Mouse (Mus musculus) embryonic facial prominence, embryonic 11.5 days (tissue): Measurements from ENCODE around the gene Cyp2c55. TPM values are rescaled to one million over a fixed set of nuclear protein-coding genes. Genes with fewer than 3 reads are reported as not detected.

Source experiments
- ATAC-seq: fragments of 200-750 bp; cut with Nextera tagmentation; replicated peaks from 2 replicates; pipeline ENCODE4 v1.8.0; 2017; ENCODE audit warnings: low read depth; ENCODE audit not compliant: insufficient number of reproducible peaks, low FRiP score, low TSS enrichment
- DNase-seq: peaks from one replicate; pipeline ENCODE4 v3.0.0-alpha.2; 2015; ENCODE audit warnings: low spot score
- H3K27ac ChIP-seq: fragments of 300-500 bp; sonication (generic); replicated peaks from 2 replicates; pipeline ENCODE4 v1.5.1; 2014; ENCODE audit warnings: mild to moderate bottlenecking, low read depth, low read length, control low read depth
- H3K27me3 ChIP-seq: fragments of 300-500 bp; sonication (generic); 2 replicates; pipeline ENCODE4 v1.6.1; 2014; ENCODE audit warnings: mild to moderate bottlenecking, low read length, moderate library complexity, mixed read lengths; ENCODE audit not compliant: control insufficient read depth, insufficient read depth
- H3K36me3 ChIP-seq: fragments of 300-500 bp; sonication (generic); replicated peaks from 2 replicates; pipeline ENCODE4 v1.6.1; 2014; ENCODE audit warnings: low read depth, mild to moderate bottlenecking, low read length, moderate library complexity, mixed read lengths; ENCODE audit not compliant: control insufficient read depth, insufficient read depth
- H3K4me1 ChIP-seq: fragments of 300-500 bp; sonication (generic); 2 replicates; pipeline ENCODE4 v1.6.1; 2014; ENCODE audit warnings: low read length, mixed read lengths; ENCODE audit not compliant: control insufficient read depth, insufficient read depth
- H3K4me2 ChIP-seq: fragments of 300-500 bp; sonication (generic); 2 replicates; pipeline ENCODE4 v1.6.1; 2014; ENCODE audit warnings: low read depth, mild to moderate bottlenecking, control low read depth, low read length, moderate library complexity
- H3K4me3 ChIP-seq: fragments of 300-500 bp; sonication (generic); 2 replicates; pipeline ENCODE4 v1.5.1; 2014; ENCODE audit warnings: low read depth, low read length, control low read depth
- H3K9ac ChIP-seq: fragments of 300-500 bp; sonication (generic); replicated peaks from 2 replicates; pipeline ENCODE4 v1.6.1; 2014; ENCODE audit warnings: mild to moderate bottlenecking, control low read depth, low read length
- H3K9me3 ChIP-seq: fragments of 300-500 bp; sonication (generic); replicated peaks from 2 replicates; pipeline ENCODE4 v1.6.1; 2016; ENCODE audit warnings: mild to moderate bottlenecking, low read length, inconsistent platforms, mixed read lengths; ENCODE audit not compliant: control insufficient read depth
- WGBS: fragments of 180-500 bp; shearing (Covaris S2); extraction: QIAGEN DNeasy Blood & Tissue Kit; methylation state at CpG from one replicate; pipeline ENCODE4 v1.1.7; 2014; 5-methylcytosine and 5-hydroxymethylcytosine counted together
- polyA plus RNA-seq: library from polyadenylated mRNA; unstranded; fragments of >200 nt; fragmentation: Nextera tagmentation; extraction: Ambion mirVana; gene quantifications from 2 replicates; pipeline ENCODE4 v1.2.1, GENCODE M21; 2014

The Cyp2c55 gene
- polyA plus RNA-seq: not detected in 2 replicates

- Histone ChIP-seq H3K36me3 (no peaks in the 10 kb centered on the region), H3K27me3 (no peaks in the 10 kb centered on the region), H3K4me1 (no peaks in the 10 kb centered on the region), H3K4me2 (no peak within 1 kb of the TSS), H3K4me3 (no peak within 1 kb of the TSS), H3K9me3 (no peaks in the 10 kb centered on the region), H3K27ac (no peak within 1 kb of the TSS), H3K9ac (no peak within 1 kb of the TSS)
- DNase-seq (no peak), ATAC-seq (no peak)
These were observed at the start of gene Cyp2c55 for GRCm38 (mm10) chr19:39006715-39007114. Cyp2c55 (plus strand) TSS chr19:39007019.

GRCm38 (mm10) chr19:38970741-38971140 lies 36.1 kb upstream of the Cyp2c55 start:
- ATAC-seq (no peak), DNase-seq (no peak)
- no peaks in the 10 kb centered on the region for H3K4me1 ChIP-seq
- 91% methylated on average over 6 of the region's 6 CpGs for WGBS
- H3K9ac ChIP-seq: no peak overlapping the region
- no peaks in the 10 kb centered on the region; the same call in 1 of the 2 replicates for H3K36me3 ChIP-seq
- H3K4me3 ChIP-seq: no peak overlapping the region
- H3K9me3 ChIP-seq: no peaks in the 10 kb centered on the region
- H3K27ac ChIP-seq: no peak overlapping the region
- H3K4me2 ChIP-seq: no peak overlapping the region
- no peaks in the 10 kb centered on the region for H3K27me3 ChIP-seq

DNA sequence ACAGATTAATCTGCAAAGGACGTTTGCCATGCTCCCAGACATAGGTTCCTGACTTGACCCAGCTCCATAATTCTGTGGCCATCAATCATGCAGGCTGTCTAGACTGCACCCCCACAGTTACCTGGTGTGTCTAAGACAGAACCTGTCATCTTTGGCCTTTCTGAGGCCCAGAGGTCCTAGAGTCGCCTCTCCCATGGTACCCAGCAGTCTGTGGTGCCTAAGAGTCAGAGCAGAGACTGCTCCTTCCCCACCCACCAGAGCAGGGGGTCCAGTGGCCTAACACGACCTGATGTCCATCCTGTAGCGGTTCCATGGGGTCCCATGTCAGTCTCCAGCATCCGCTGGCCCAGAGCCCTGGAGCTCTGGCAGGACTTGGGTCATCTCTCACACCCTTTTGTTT lies 34.2 kb upstream of the Cyp2c55 start:
- Histone ChIP-seq H3K4me2 (no peak overlapping the region), H3K9ac (no peak overlapping the region), H3K4me1 (no peaks in the 10 kb centered on the region), H3K9me3 (no peaks in the 10 kb centered on the region), H3K27me3 (no peaks in the 10 kb centered on the region), H3K36me3 (no peaks in the 10 kb centered on the region; the same call in 1 of the 2 replicates), H3K4me3 (no peak overlapping the region), H3K27ac (no peak overlapping the region)
- DNase-seq (no peak), ATAC-seq (0 out of 2 replicates have a peak, but pooled peaks have one; percentile 21)
- 82% methylated on average over 5 of the region's 5 CpGs for WGBS

- no peak for DNase-seq
- H3K9ac ChIP-seq: no peak overlapping the region
- H3K4me2 ChIP-seq: no peak overlapping the region
- no peak overlapping the region for H3K4me3 ChIP-seq
- no peaks in the 10 kb centered on the region for H3K27me3 ChIP-seq
- H3K36me3 ChIP-seq: no peaks in the 10 kb centered on the region; the same call in 1 of the 2 replicates
- no peak overlapping the region for H3K27ac ChIP-seq
- no peak for ATAC-seq
- H3K4me1 ChIP-seq: no peaks in the 10 kb centered on the region
- WGBS: 68% methylated on average over 7 of the region's 7 CpGs
- no peaks in the 10 kb centered on the region for H3K9me3 ChIP-seq
These were observed 33.2 kb upstream of the Cyp2c55 start for GRCm38 (mm10) chr19:38973666-38974065.

GRCm38 (mm10) chr19:38976269-38976668 lies 30.6 kb upstream of the Cyp2c55 start:
- Histone ChIP-seq H3K27ac (no peak overlapping the region), H3K4me2 (no peak overlapping the region), H3K9me3 (no peaks in the 10 kb centered on the region), H3K4me3 (no peak overlapping the region), H3K4me1 (no peaks in the 10 kb centered on the region), H3K9ac (no peak overlapping the region), H3K36me3 (no peaks in the 10 kb centered on the region; the same call in 1 of the 2 replicates), H3K27me3 (no peaks in the 10 kb centered on the region)
- ATAC-seq: no peak
- no peak for DNase-seq

- H3K36me3 ChIP-seq: no peaks in the 10 kb centered on the region
- H3K4me3 ChIP-seq: no peak overlapping the region
- H3K27ac ChIP-seq: no peak overlapping the region
- WGBS: 0% methylated on average over 1 of the region's 1 CpGs
- DNase-seq: peak; percentile 80
- no peaks in the 10 kb centered on the region for H3K4me1 ChIP-seq
- H3K9me3 ChIP-seq: no peaks in the 10 kb centered on the region
- H3K9ac ChIP-seq: no peak overlapping the region
- ATAC-seq: no peak
- no peak overlapping the region for H3K4me2 ChIP-seq
- no peaks in the 10 kb centered on the region for H3K27me3 ChIP-seq
These were observed 24.9 kb upstream of the Cyp2c55 start for GRCm38 (mm10) chr19:38981966-38982365.

GRCm38 (mm10) chr19:38998248-38998647 lies 8.6 kb upstream of the Cyp2c55 start:
- Histone ChIP-seq H3K4me2 (no peak overlapping the region), H3K27ac (no peak overlapping the region), H3K4me3 (no peak overlapping the region), H3K4me1 (no peaks in the 10 kb centered on the region), H3K9ac (no peak overlapping the region), H3K9me3 (no peaks in the 10 kb centered on the region), H3K36me3 (no peaks in the 10 kb centered on the region), H3K27me3 (no peaks in the 10 kb centered on the region)
- no peak for DNase-seq
- no peak for ATAC-seq
- 84% methylated on average over 4 of the region's 4 CpGs for WGBS

- Histone ChIP-seq H3K4me2 (no peak overlapping the region), H3K4me3 (no peak overlapping the region)
These were observed 8.1 kb upstream of the Cyp2c55 start for GRCm38 (mm10) chr19:38998676-38999075.

More at GRCm38 (mm10) chr19:38998676-38999075, 8.1 kb upstream of the Cyp2c55 start:
- H3K27me3 ChIP-seq: no peaks in the 10 kb centered on the region
- no peaks in the 10 kb centered on the region for H3K36me3 ChIP-seq
- no peak overlapping the region for H3K27ac ChIP-seq
- DNase-seq: no peak
- no peak overlapping the region for H3K9ac ChIP-seq
- ATAC-seq: no peak
- no peaks in the 10 kb centered on the region for H3K9me3 ChIP-seq
- H3K4me1 ChIP-seq: no peaks in the 10 kb centered on the region
- 84% methylated on average over 1 of the region's 1 CpGs for WGBS
